Mouse (Mus musculus) CH12.LX (cell line): ENCODE measurements around the gene Minpp1. TPM values are rescaled to one million over a fixed set of nuclear protein-coding genes. Genes with fewer than 3 reads are reported as not detected.

ENCODE experiments used
- DNase-seq: peaks from one replicate; pipeline ENCODE4 v3.0.0-alpha.2; 2013; ENCODE audit errors: extremely low read depth
- H3K27ac ChIP-seq: 2 replicates; pipeline ENCODE4 v1.5.1; 2012; ENCODE audit warnings: low read depth, mild to moderate bottlenecking, control low read depth, moderate library complexity; ENCODE audit not compliant: insufficient read depth
- H3K27me3 ChIP-seq: replicated peaks from 2 replicates; pipeline ENCODE3; 2012; ENCODE audit warnings: inconsistent platforms
- H3K36me3 ChIP-seq, 2 experiments: replicated peaks in 1 of 2; 2 replicates each; pipeline versions ENCODE3 to v1.6.1; 2012; ENCODE audit warnings: inconsistent platforms in 1 of 2, low read length in 1 of 2, mild to moderate bottlenecking in 1 of 2, mixed read lengths in 1 of 2, moderate library complexity in 1 of 2; ENCODE audit not compliant: control insufficient read depth in 1 of 2, insufficient read depth in 1 of 2
- H3K4me1 ChIP-seq, 2 experiments: 2 replicates each; pipeline ENCODE4 v1.6.1; 2012; ENCODE audit warnings: inconsistent platforms in 1 of 2, moderate library complexity in 1 of 2; ENCODE audit not compliant: insufficient read depth in 2 of 2, control insufficient read depth in 1 of 2
- H3K4me2 ChIP-seq: 2 replicates; pipeline ENCODE4 v1.6.1; 2012; ENCODE audit warnings: low read depth, mild to moderate bottlenecking, control low read depth; ENCODE audit not compliant: poor library complexity, insufficient read depth, severe bottlenecking
- H3K4me3 ChIP-seq, 3 experiments: fragments of 150-350 bp in 1 of 3; sonication (generic) in 1 of 3; replicated peaks in 1 of 3; 2 replicates each; pipeline versions ENCODE3 to v1.5.1; 2011 to 2012; ENCODE audit warnings: low read depth in 2 of 3, low read length in 2 of 3, mild to moderate bottlenecking in 2 of 3, moderate library complexity in 2 of 3, control low read depth in 1 of 3, improper control_type of control experiment in 1 of 3, inconsistent platforms in 1 of 3, mixed read lengths in 1 of 3; ENCODE audit not compliant: poor library complexity in 1 of 3
- H3K79me2 ChIP-seq: replicated peaks from 2 replicates; pipeline ENCODE4 v1.6.1; 2012; ENCODE audit warnings: mild to moderate bottlenecking, moderate library complexity; ENCODE audit not compliant: control insufficient read depth, poor library complexity, insufficient read depth, severe bottlenecking; ENCODE audit errors: extremely low read depth
- H3K9ac ChIP-seq: 2 replicates; pipeline ENCODE4 v1.6.1; 2012; ENCODE audit warnings: low read depth, mild to moderate bottlenecking, control low read depth, moderate library complexity; ENCODE audit not compliant: insufficient read depth
- H3K9me3 ChIP-seq: replicated peaks from 2 replicates; pipeline ENCODE3; 2012; ENCODE audit warnings: low read length, inconsistent platforms, mixed read lengths
- CHD2 ChIP-seq: IDR thresholded peaks from 2 replicates; pipeline ENCODE4 v1.6.1; 2011; ENCODE audit warnings: low read length, improper control_type of control experiment
- E2F4 ChIP-seq: IDR thresholded peaks from 2 replicates; pipeline ENCODE4 v1.6.1; 2011; ENCODE audit warnings: low read depth, low read length, improper control_type of control experiment; ENCODE audit not compliant: insufficient replicate concordance
- ELF1 ChIP-seq: IDR thresholded peaks from 2 replicates; pipeline ENCODE4 v1.6.1; 2014; ENCODE audit warnings: low read depth, mild to moderate bottlenecking, inconsistent platforms, low read length, improper control_type of control experiment
- ETS1 ChIP-seq: conservative IDR thresholded peaks from 2 replicates; pipeline ENCODE4 v1.6.1; 2012; ENCODE audit warnings: low read depth, mild to moderate bottlenecking, inconsistent platforms, low read length, improper control_type of control experiment, moderate library complexity
- JUN ChIP-seq: IDR thresholded peaks from 2 replicates; pipeline ENCODE4 v1.6.1; 2011; ENCODE audit warnings: low read depth, mild to moderate bottlenecking, low read length, improper control_type of control experiment, moderate library complexity; ENCODE audit not compliant: insufficient read depth
- KAT2A ChIP-seq: IDR thresholded peaks from 2 replicates; pipeline ENCODE4 v1.6.1; 2012; ENCODE audit warnings: low read length, improper control_type of control experiment, inconsistent platforms; ENCODE audit not compliant: insufficient replicate concordance
- MAFK ChIP-seq: IDR thresholded peaks from 2 replicates; pipeline ENCODE4 v1.6.1; 2011; ENCODE audit warnings: low read length, improper control_type of control experiment; ENCODE audit not compliant: insufficient replicate concordance
- MYC ChIP-seq: IDR thresholded peaks from 2 replicates; pipeline ENCODE4 v1.6.1; 2011; ENCODE audit warnings: low read depth, mild to moderate bottlenecking, improper control_type of control experiment, low read length
- NELFE ChIP-seq: IDR thresholded peaks from 2 replicates; pipeline ENCODE4 v1.6.1; 2011; ENCODE audit warnings: low read depth, low read length, improper control_type of control experiment
- NRF1 ChIP-seq: IDR thresholded peaks from 2 replicates; pipeline ENCODE4 v1.6.1; 2014; ENCODE audit warnings: low read depth, mild to moderate bottlenecking, inconsistent platforms, low read length, improper control_type of control experiment, moderate library complexity
- POLR2AphosphoS2 ChIP-seq: IDR thresholded peaks from 2 replicates; pipeline ENCODE4 v1.6.1; 2011; ENCODE audit warnings: low read depth, low read length, improper control_type of control experiment
- RAD21 ChIP-seq: IDR thresholded peaks from 2 replicates; pipeline ENCODE4 v1.6.1; 2011; ENCODE audit warnings: low read depth, mild to moderate bottlenecking, low read length, improper control_type of control experiment, moderate library complexity
- SMC3 ChIP-seq: IDR thresholded peaks from 2 replicates; pipeline ENCODE4 v1.6.1; 2011; ENCODE audit warnings: low read depth, low read length, improper control_type of control experiment
- USF2 ChIP-seq: conservative IDR thresholded peaks from 2 replicates; pipeline ENCODE4 v1.6.1; 2011; ENCODE audit warnings: low read depth, low read length, improper control_type of control experiment
- dilution Hi-C: fragments of 300-500 bp; cut with MboI; formaldehyde crosslinking; loops from 2 replicates; pipeline ENCODE4 v1.14.3; 2020; ENCODE audit warnings: low sequenced_read_pairs; ENCODE audit not compliant: extremely low pct_unique_long_range_greater_than_20kb, extremely low pct_ligation_motif_present
- in situ Hi-C: fragments of 300-500 bp; cut with MboI; formaldehyde crosslinking; loops from 3 replicates; pipeline ENCODE4 v1.14.3; 2019; ENCODE audit warnings: low sequenced_read_pairs, low pct_ligation_motif_present, low pct_unique_long_range_greater_than_20kb, mixed read lengths
- polyA plus RNA-seq: library from polyadenylated mRNA; unstranded; fragments of >175 nt; gene quantifications from 2 replicates; pipeline ENCODE4 v1.2.1, GENCODE M21; 2012; ENCODE audit warnings: low read depth; ENCODE audit not compliant: insufficient read length
- total RNA-seq, 2 experiments: library from RNA; depleted of rRNA; stranded (reverse); fragments of 300-350 nt in 1 of 2; fragments of >200 nt in 1 of 2; gene quantifications; 2 replicates each; pipeline ENCODE4 v1.2.3; 2012 to 2014

Gene Minpp1
- total and polyA plus RNA-seq, 3 experiments = 50.5 to 73.2 (median 50.7) TPM

GRCm38 (mm10) chr19:32532331-32532730, 46.8 kb downstream of the Minpp1 start:
- H3K4me3 ChIP-seq = no peak overlapping the region

GRCm38 (mm10) chr19:32532737-32533505, 47.4 kb downstream of the Minpp1 start:
- H3K27me3 ChIP-seq = no peaks in the 10 kb centered on the region
- no peak overlapping the region for H3K4me2 ChIP-seq
- no peaks in the 10 kb centered on the region for H3K79me2 ChIP-seq
- in situ Hi-C loops = no loop called here
- dilution Hi-C loops = no loop called here
- no peak overlapping the region for H3K9ac ChIP-seq
- no peak overlapping the region for H3K27ac ChIP-seq
- H3K36me3 ChIP-seq = no peaks in the 10 kb centered on the region
- H3K9me3 ChIP-seq = no peaks in the 10 kb centered on the region
- no peak for DNase-seq
- no peak for TF ChIP-seq JUN
- TF ChIP-seq KAT2A = no peak
- no peak for TF ChIP-seq POLR2AphosphoS2
- no peak for TF ChIP-seq RAD21
- no peak for TF ChIP-seq MAFK
- no peak for TF ChIP-seq ELF1
- no peak for TF ChIP-seq ETS1
- no peak for TF ChIP-seq NRF1
- no peak for TF ChIP-seq USF2
- TF ChIP-seq MYC = no peak
- TF ChIP-seq CHD2 = no peak
- H3K4me1 ChIP-seq = no peaks in the 10 kb centered on the region
- H3K4me3 ChIP-seq = no peak overlapping the region

More at GRCm38 (mm10) chr19:32532331-32532730, 46.8 kb downstream of the Minpp1 start:
- Histone ChIP-seq H3K4me1 (no peaks in the 10 kb centered on the region), H3K27me3 (no peaks in the 10 kb centered on the region), H3K9ac (no peak overlapping the region), H3K4me2 (no peak overlapping the region), H3K36me3 (no peaks in the 10 kb centered on the region), H3K9me3 (no peaks in the 10 kb centered on the region), H3K79me2 (no peaks in the 10 kb centered on the region), H3K27ac (no peak overlapping the region)
- in situ Hi-C loops (no loop called here), dilution Hi-C loops (no loop called here)
- no peak for DNase-seq
- TF ChIP-seq SMC3 = no peak
- no peak for TF ChIP-seq NELFE
- TF ChIP-seq KAT2A = no peak
- no peak for TF ChIP-seq E2F4
